Mouse (Mus musculus): ENCODE measurements around the gene Trim11. TPM values are rescaled to one million over a fixed set of nuclear protein-coding genes. Genes with fewer than 3 reads are reported as not detected.
"Not testable (repeated sequence)": the region's sequence is repeated elsewhere in the genome, so short reads cannot be mapped to it uniquely, and the experiment has no call there.

The Trim11 gene
- polyA plus RNA-seq, 1 experiment from 2014 or later = 17.5 TPM

- Histone ChIP-seq H3K27ac (ENCODE audit: low read length) (no peak overlapping the region), H3K4me2 (ENCODE audit: low read depth, low read length) (no peak overlapping the region), H3K36me3 (ENCODE audit: control insufficient read depth, insufficient read depth, low read length) (no peaks in the 10 kb centered on the region), H3K27me3 (replicated peaks; ENCODE audit: control insufficient read depth, insufficient read depth, low read length) (no peaks in the 10 kb centered on the region), H3K4me3 (ENCODE audit: low read length) (no peak overlapping the region), H3K9ac (ENCODE audit: low read depth, low read length) (no peak overlapping the region), H3K9me3 (ENCODE audit: control insufficient read depth, low read length) (no peaks in the 10 kb centered on the region), H3K4me1 (ENCODE audit: control insufficient read depth, insufficient read depth, low read length) (peaks cover 8% of the 10 kb centered on the region)
- ATAC-seq = no peak
- WGBS = 79% methylated on average over 3 of the region's 3 CpGs
These were observed 30.6 kb upstream of the Trim11 start for GRCm38 (mm10) chr11:58947306-58947705.

DNA sequence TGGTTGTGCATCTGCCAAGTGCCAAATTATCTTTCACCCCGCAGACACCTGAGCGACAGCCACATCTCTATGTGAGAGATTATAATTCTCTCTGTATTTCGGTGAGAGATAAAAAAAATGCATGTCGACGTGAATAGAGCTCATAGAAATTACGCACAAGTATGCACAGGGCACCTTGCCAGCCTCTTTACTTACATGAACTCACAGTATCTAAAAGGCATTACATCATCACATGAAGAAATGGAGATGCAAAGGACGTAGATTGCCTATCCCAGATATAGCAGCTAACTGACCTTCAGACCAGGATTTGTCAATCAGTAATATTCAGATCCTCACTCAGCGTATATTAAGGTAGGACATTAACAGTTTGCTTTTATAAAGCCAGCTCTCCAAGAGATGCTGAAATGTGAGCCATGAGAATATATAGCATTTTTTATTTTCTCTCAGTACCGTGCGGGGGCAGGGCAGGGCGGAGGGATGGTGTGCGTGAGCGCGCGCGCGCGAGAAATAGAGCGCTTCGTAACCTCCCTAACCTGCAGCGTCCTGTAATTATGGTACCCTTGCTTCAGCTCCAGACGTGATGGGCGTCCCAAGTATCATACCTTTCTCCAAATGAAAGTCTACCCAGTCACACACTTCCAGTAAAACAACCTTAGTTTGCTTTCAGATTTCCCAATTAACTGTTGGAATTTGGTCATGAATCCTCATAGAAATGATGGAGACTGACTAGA is 29.9 kb upstream of the Trim11 start:
- H3K4me1 ChIP-seq (ENCODE audit: control insufficient read depth, insufficient read depth, low read length) = peaks cover 8% of the 10 kb centered on the region
- H3K27me3 ChIP-seq (replicated peaks; ENCODE audit: control insufficient read depth, insufficient read depth, low read length) = no peaks in the 10 kb centered on the region
- no peaks in the 10 kb centered on the region for H3K36me3 ChIP-seq (ENCODE audit: control insufficient read depth, insufficient read depth, low read length)
- H3K9me3 ChIP-seq (ENCODE audit: control insufficient read depth, low read length) = no peaks in the 10 kb centered on the region
- H3K4me3 ChIP-seq (ENCODE audit: low read length) = peak overlapping the region; percentile 49
- peak; percentile 56 for ATAC-seq
- WGBS = 10% methylated on average over 23 of the region's 23 CpGs
- H3K27ac ChIP-seq (ENCODE audit: low read length) = peak overlapping the region; percentile 25
- H3K4me2 ChIP-seq (ENCODE audit: low read depth, low read length) = peak overlapping the region; percentile 48
- peak overlapping the region; percentile 10 for H3K9ac ChIP-seq (ENCODE audit: low read depth, low read length)

DNA sequence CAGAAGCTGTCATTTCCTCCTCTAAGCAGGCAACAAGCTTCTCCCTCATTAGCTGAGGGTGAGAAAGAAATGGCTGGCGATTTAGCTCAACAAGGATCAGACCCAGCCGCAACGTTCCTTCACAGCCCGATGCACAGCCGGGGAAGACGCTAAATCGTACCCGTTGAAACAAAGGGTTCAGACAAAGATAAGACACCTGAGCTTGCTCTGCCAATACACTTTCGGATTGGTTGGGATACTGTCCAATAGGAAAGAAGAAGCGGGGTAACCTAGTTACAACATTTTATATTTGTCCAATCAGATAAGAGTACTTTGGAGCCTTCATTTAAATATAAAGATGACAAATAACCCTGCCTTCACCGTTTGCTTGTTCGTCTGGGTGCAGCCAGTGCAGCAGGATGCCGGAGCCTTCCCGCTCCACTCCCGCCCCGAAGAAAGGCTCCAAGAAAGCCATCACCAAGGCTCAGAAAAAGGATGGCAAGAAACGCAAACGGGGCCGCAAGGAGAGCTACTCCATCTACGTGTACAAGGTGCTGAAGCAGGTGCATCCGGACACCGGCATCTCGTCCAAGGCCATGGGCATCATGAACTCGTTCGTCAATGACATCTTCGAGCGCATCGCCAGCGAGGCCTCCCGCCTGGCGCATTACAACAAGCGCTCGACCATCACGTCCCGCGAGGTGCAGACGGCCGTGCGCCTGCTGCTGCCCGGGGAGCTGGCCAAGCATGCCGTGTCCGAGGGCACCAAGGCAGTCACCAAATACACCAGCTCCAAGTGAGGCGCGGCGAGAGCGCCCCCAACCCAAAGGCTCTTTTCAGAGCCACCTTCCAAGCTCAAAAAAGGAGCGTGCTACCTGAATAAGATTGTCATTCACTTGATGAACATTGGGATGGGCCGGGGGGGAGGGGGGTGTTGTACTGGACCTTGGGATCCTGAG is 29.1 kb upstream of the Trim11 start, which contains the start of gene Hist3h2ba:
Gene Hist3h2ba, plus strand, starts transcription at position 379 of the 938 bp plus-strand sequence.
- peak within 1 kb of the TSS; percentile 49 for H3K4me3 ChIP-seq (ENCODE audit: low read length)
- H3K4me1 ChIP-seq (ENCODE audit: control insufficient read depth, insufficient read depth, low read length) = peaks cover 14% of the 10 kb centered on the region
- H3K9me3 ChIP-seq (ENCODE audit: control insufficient read depth, low read length) = no peaks in the 10 kb centered on the region
- H3K27ac ChIP-seq (ENCODE audit: low read length) = peak within 1 kb of the TSS; percentile 82
- H3K36me3 ChIP-seq (ENCODE audit: control insufficient read depth, insufficient read depth, low read length) = no peaks in the 10 kb centered on the region
- H3K4me2 ChIP-seq (ENCODE audit: low read depth, low read length) = peak within 1 kb of the TSS; percentile 48
- no peaks in the 10 kb centered on the region for H3K27me3 ChIP-seq (replicated peaks; ENCODE audit: control insufficient read depth, insufficient read depth, low read length)
- peak within 1 kb of the TSS; percentile 63 for H3K9ac ChIP-seq (ENCODE audit: low read depth, low read length)
- peak; percentile 89 for ATAC-seq
- under 1% methylated on average over 48 of the region's 48 CpGs for WGBS

- 11% methylated on average over 20 of the region's 20 CpGs for WGBS
- Histone ChIP-seq H3K4me2 (ENCODE audit: low read depth, low read length) (peak overlapping the region; percentile 48), H3K36me3 (ENCODE audit: control insufficient read depth, insufficient read depth, low read length) (no peaks in the 10 kb centered on the region), H3K4me3 (ENCODE audit: low read length) (peak overlapping the region; percentile 49), H3K9ac (ENCODE audit: low read depth, low read length) (peak overlapping the region; percentile 63), H3K9me3 (ENCODE audit: control insufficient read depth, low read length) (no peaks in the 10 kb centered on the region), H3K4me1 (ENCODE audit: control insufficient read depth, insufficient read depth, low read length) (peaks cover 14% of the 10 kb centered on the region), H3K27me3 (replicated peaks; ENCODE audit: control insufficient read depth, insufficient read depth, low read length) (no peaks in the 10 kb centered on the region), H3K27ac (ENCODE audit: low read length) (peak overlapping the region; percentile 82)
- no peak for ATAC-seq
These were observed 28.1 kb upstream of the Trim11 start for GRCm38 (mm10) chr11:58949480-58950431.

- WGBS = 75% methylated on average over 5 of the region's 5 CpGs
- no peak overlapping the region for H3K27ac ChIP-seq (ENCODE audit: low read length)
- H3K9me3 ChIP-seq (ENCODE audit: control insufficient read depth, low read length) = no peaks in the 10 kb centered on the region
- H3K4me1 ChIP-seq (ENCODE audit: control insufficient read depth, insufficient read depth, low read length) = peaks cover 14% of the 10 kb centered on the region
- H3K36me3 ChIP-seq (ENCODE audit: control insufficient read depth, insufficient read depth, low read length) = no peaks in the 10 kb centered on the region
- H3K27me3 ChIP-seq (replicated peaks; ENCODE audit: control insufficient read depth, insufficient read depth, low read length) = no peaks in the 10 kb centered on the region
- H3K9ac ChIP-seq (ENCODE audit: low read depth, low read length) = no peak overlapping the region
- H3K4me2 ChIP-seq (ENCODE audit: low read depth, low read length) = no peak overlapping the region
- H3K4me3 ChIP-seq (ENCODE audit: low read length) = no peak overlapping the region
- ATAC-seq = no peak
These were observed 26.7 kb upstream of the Trim11 start for GRCm38 (mm10) chr11:58951210-58951609.

GRCm38 (mm10) chr11:58953351-58954169 is 24.3 kb upstream of the Trim11 start:
- Histone ChIP-seq H3K9me3 (ENCODE audit: control insufficient read depth, low read length) (no peaks in the 10 kb centered on the region), H3K4me2 (ENCODE audit: low read depth, low read length) (peak overlapping the region; percentile 96), H3K4me1 (ENCODE audit: control insufficient read depth, insufficient read depth, low read length) (peaks cover 24% of the 10 kb centered on the region), H3K36me3 (ENCODE audit: control insufficient read depth, insufficient read depth, low read length) (peaks cover 6% of the 10 kb centered on the region; the same call in 1 of the 2 replicates), H3K27me3 (replicated peaks; ENCODE audit: control insufficient read depth, insufficient read depth, low read length) (no peaks in the 10 kb centered on the region), H3K9ac (ENCODE audit: low read depth, low read length) (peak overlapping the region; percentile 77), H3K27ac (ENCODE audit: low read length) (peak overlapping the region; percentile 90), H3K4me3 (ENCODE audit: low read length) (peak overlapping the region; percentile 66)
- ATAC-seq = peak; percentile 43
- under 1% methylated on average over 33 of the region's 33 CpGs for WGBS

DNA sequence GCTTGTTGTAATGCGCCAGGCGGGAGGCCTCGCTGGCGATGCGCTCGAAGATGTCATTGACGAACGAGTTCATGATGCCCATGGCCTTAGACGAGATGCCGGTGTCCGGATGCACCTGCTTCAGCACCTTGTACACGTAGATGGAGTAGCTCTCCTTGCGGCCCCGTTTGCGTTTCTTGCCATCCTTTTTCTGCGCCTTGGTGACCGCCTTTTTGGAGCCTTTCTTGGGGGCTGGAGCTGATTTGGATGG is 23.8 kb upstream of the Trim11 start:
- 1% methylated on average over 17 of the region's 17 CpGs for WGBS
- Histone ChIP-seq H3K27ac (ENCODE audit: low read length) (peak overlapping the region; percentile 90), H3K4me3 (ENCODE audit: low read length) (peak overlapping the region; percentile 66), H3K9ac (ENCODE audit: low read depth, low read length) (peak overlapping the region; percentile 77), H3K4me2 (ENCODE audit: low read depth, low read length) (peak overlapping the region; percentile 96), H3K4me1 (ENCODE audit: control insufficient read depth, insufficient read depth, low read length) (peaks cover 26% of the 10 kb centered on the region)
- H3K9me3 ChIP-seq (ENCODE audit: control insufficient read depth, low read length); H3K27me3 ChIP-seq (replicated peaks; ENCODE audit: control insufficient read depth, insufficient read depth, low read length); H3K36me3 ChIP-seq (ENCODE audit: control insufficient read depth, insufficient read depth, low read length); ATAC-seq: not testable (repeated sequence)

- H3K4me1 ChIP-seq (ENCODE audit: control insufficient read depth, insufficient read depth, low read length) = peaks cover 30% of the 10 kb centered on the region
- H3K4me2 ChIP-seq (ENCODE audit: low read depth, low read length) = peak within 1 kb of the TSS; percentile 96
- peaks cover 6% of the 10 kb centered on the region; the same call in 1 of the 2 replicates for H3K36me3 ChIP-seq (ENCODE audit: control insufficient read depth, insufficient read depth, low read length)
- H3K4me3 ChIP-seq (ENCODE audit: low read length) = peak within 1 kb of the TSS; percentile 66
- no peaks in the 10 kb centered on the region for H3K9me3 ChIP-seq (ENCODE audit: control insufficient read depth, low read length)
- no peaks in the 10 kb centered on the region for H3K27me3 ChIP-seq (replicated peaks; ENCODE audit: control insufficient read depth, insufficient read depth, low read length)
- ATAC-seq = peak; percentile 94
- WGBS = under 1% methylated on average over 49 of the region's 49 CpGs
- H3K27ac ChIP-seq (ENCODE audit: low read length) = peak within 1 kb of the TSS; percentile 99
- peak within 1 kb of the TSS; percentile 86 for H3K9ac ChIP-seq (ENCODE audit: low read depth, low read length)
These were observed 23.3 kb upstream of the Trim11 start, which contains the start of the genes Hist3h2a and Trim17 for GRCm38 (mm10) chr11:58954420-58955142. TSS of gene Hist3h2a (plus strand) at chr11:58954685. TSS of gene Trim17 (plus strand) at chr11:58954685.
